Comparison of ENCODE assay signal across 19 mouse cellular contexts in the genomic region with DNA sequence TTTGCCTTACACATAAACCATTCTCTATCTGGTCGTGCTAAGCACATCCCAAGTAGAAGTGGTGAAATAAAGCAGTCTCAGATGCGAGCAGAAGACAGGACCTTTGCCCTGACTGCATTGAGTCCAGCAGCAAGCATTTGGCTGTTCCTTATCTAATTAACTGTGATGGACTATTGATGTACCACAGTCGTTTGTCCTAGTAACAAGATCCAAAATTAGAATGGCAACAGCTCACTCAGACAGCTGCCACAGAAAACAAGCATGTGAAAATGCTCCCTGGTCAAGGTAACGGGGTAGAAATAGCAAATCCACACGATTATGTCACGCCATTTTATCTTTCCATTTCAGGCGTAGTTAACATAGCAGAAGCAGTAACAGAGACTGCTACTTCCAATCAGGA.
DNase-seq lines count a peak whose midpoint lies in the region; ATAC-seq and TF ChIP-seq lines count a peak whose summit lies in the region.
"Had no signal": no experiment of that assay in that cellular context is flagged by ENCODE, and none has a peak within 500 bp of the region (broad histone marks: within the 10 kb centered on the region; RNA-seq: fewer than 3 reads in every experiment).

No protein-coding gene starts in this region.

- DNase-seq in heart, postnatal 4 days = no peak
- DNase-seq in retina, embryonic 14.5 days (ENCODE audit: low spot score) = peak; percentile 29
- DNase-seq in retina, postnatal 1 day = no peak
- DNase-seq: adrenal gland, postnatal 14 days; cerebellum, adult 18-20 months; cerebellum, adult 9-11 months; cerebellum, postnatal 36 days; gastrocnemius, postnatal 10 days; kidney, adult 8-10 months had no signal

- H3K4me3 ChIP-seq in heart, embryonic 12.5 days = no peak overlapping the region
- H3K4me3 ChIP-seq in heart, embryonic 16.5 days (ENCODE audit: low read length) = no peak overlapping the region
- no peak overlapping the region for H3K4me3 ChIP-seq in intestine, postnatal 0 days (ENCODE audit: low read depth, low read length)
- H3K4me3 ChIP-seq: embryonic facial prominence, embryonic 13.5 days; forebrain, embryonic 12.5 days; hindbrain, embryonic 10.5 days had no signal

- H3K9me3 ChIP-seq in heart, embryonic 12.5 days (replicated peaks) = no peaks in the 10 kb centered on the region
- H3K9me3 ChIP-seq in heart, embryonic 16.5 days (replicated peaks; ENCODE audit: control insufficient read depth, low read length) = no peaks in the 10 kb centered on the region
- no peaks in the 10 kb centered on the region for H3K9me3 ChIP-seq in intestine, postnatal 0 days (ENCODE audit: control insufficient read depth)
- H3K9me3 ChIP-seq: embryonic facial prominence, embryonic 13.5 days; forebrain, embryonic 12.5 days; hindbrain, embryonic 10.5 days had no signal

- H3K4me2 ChIP-seq in heart, embryonic 12.5 days = peak overlapping the region; percentile 0; the same call in 1 of the 2 replicates
- peak overlapping the region; percentile 30 for H3K4me2 ChIP-seq in heart, embryonic 16.5 days (ENCODE audit: low read depth, low read length)
- no peak overlapping the region for H3K4me2 ChIP-seq in intestine, postnatal 0 days (replicated peaks; ENCODE audit: low read depth)
- H3K4me2 ChIP-seq: embryonic facial prominence, embryonic 13.5 days; forebrain, embryonic 12.5 days; hindbrain, embryonic 14.5 days had no signal

- no peak overlapping the region for H3K27ac ChIP-seq in heart, embryonic 12.5 days (ENCODE audit: poor library complexity, severe bottlenecking)
- H3K27ac ChIP-seq in heart, embryonic 16.5 days (ENCODE audit: low read length) = no peak overlapping the region
- H3K27ac ChIP-seq in intestine, postnatal 0 days (ENCODE audit: low read depth, low read length) = no peak overlapping the region
- H3K27ac ChIP-seq: embryonic facial prominence, embryonic 13.5 days; forebrain, embryonic 12.5 days; hindbrain, embryonic 10.5 days; hindbrain, embryonic 14.5 days had no signal

- H3K4me1 ChIP-seq in heart, embryonic 12.5 days (replicated peaks) = peaks cover 7% of the 10 kb centered on the region; the same call in 1 of the 2 replicates
- peaks cover 3% of the 10 kb centered on the region; the same call in 1 of the 2 replicates for H3K4me1 ChIP-seq in heart, embryonic 16.5 days (ENCODE audit: control insufficient read depth, insufficient read depth, low read length)
- H3K4me1 ChIP-seq in intestine, postnatal 0 days (replicated peaks; ENCODE audit: control insufficient read depth, insufficient read depth, low read length) = no peaks in the 10 kb centered on the region
- H3K4me1 ChIP-seq: forebrain, embryonic 12.5 days; hindbrain, embryonic 10.5 days had no signal

- 27% methylated on average over 7 of the region's 7 CpGs for WGBS in heart, embryonic 12.5 days
- 29% methylated on average over 7 of the region's 7 CpGs for WGBS in heart, embryonic 16.5 days
- WGBS in intestine, postnatal 0 days = 56% methylated on average over 7 of the region's 7 CpGs

- no peaks in the 10 kb centered on the region for H3K27me3 ChIP-seq in heart, embryonic 12.5 days (replicated peaks)
- H3K27me3 ChIP-seq in heart, embryonic 16.5 days (ENCODE audit: control insufficient read depth, insufficient read depth, low read length) = no peaks in the 10 kb centered on the region
- no peaks in the 10 kb centered on the region for H3K27me3 ChIP-seq in intestine, postnatal 0 days (replicated peaks; ENCODE audit: control insufficient read depth, insufficient read depth, low read length)
- H3K27me3 ChIP-seq: embryonic facial prominence, embryonic 13.5 days; forebrain, embryonic 12.5 days had no signal

- no peak for ATAC-seq in heart, embryonic 12.5 days (ENCODE audit: insufficient number of reproducible peaks, low FRiP score)
- ATAC-seq in heart, embryonic 16.5 days (replicated peaks; ENCODE audit: extremely low read depth, insufficient read depth, low FRiP score) = no peak
- ATAC-seq in intestine, postnatal 0 days = no peak
- no peak for ATAC-seq in monocyte, adult 5-6 weeks (replicated peaks; ENCODE audit: insufficient number of reproducible peaks, low FRiP score, low TSS enrichment, poor library complexity, severe bottlenecking)
- ATAC-seq: forebrain, embryonic 16.5 days; intestine, embryonic 16.5 days had no signal

- H3K9ac ChIP-seq in heart, embryonic 12.5 days = no peak overlapping the region
- no peak overlapping the region for H3K9ac ChIP-seq in heart, embryonic 16.5 days (ENCODE audit: low read length)
- no peak overlapping the region for H3K9ac ChIP-seq in intestine, postnatal 0 days (ENCODE audit: low read depth, low read length)
- H3K9ac ChIP-seq: embryonic facial prominence, embryonic 13.5 days; forebrain, embryonic 12.5 days; hindbrain, embryonic 14.5 days had no signal

- TF ChIP-seq CTCF in intestine, postnatal 0 days (IDR thresholded peaks at IDR 0.05; ENCODE audit: low read depth) = no peak

- no peaks in the 10 kb centered on the region for H3K36me3 ChIP-seq in heart, embryonic 12.5 days
- H3K36me3 ChIP-seq in heart, embryonic 16.5 days (ENCODE audit: control insufficient read depth, insufficient read depth) = no peaks in the 10 kb centered on the region
- H3K36me3 ChIP-seq in intestine, postnatal 0 days (ENCODE audit: control insufficient read depth, insufficient read depth) = no peaks in the 10 kb centered on the region
- H3K36me3 ChIP-seq: embryonic facial prominence, embryonic 13.5 days; forebrain, embryonic 12.5 days; hindbrain, embryonic 10.5 days had no signal
